Mouse (Mus musculus) heart, postnatal 14 days (tissue): ENCODE measurements at regions not wholly inside any gene's neighbourhood (a gene's known extent, or its start where the extent isn't known, plus 50 kb on each side); places are given as distances from the start of the nearest gene placed in this dataset.
"Not testable (repeated sequence)": the region's sequence is repeated elsewhere in the genome, so short reads cannot be mapped to it uniquely, and the experiment has no call there.

Experiments used
- DNase-seq, 2 experiments: peaks; one replicate each; pipeline ENCODE4 v3.0.0; 2021 to 2022
- intact Hi-C: fragments of 180-260 bp; cut with DNase I; formaldehyde crosslinking; loops from one replicate; pipeline ENCODE4 v1.15.1; 2025

DNA sequence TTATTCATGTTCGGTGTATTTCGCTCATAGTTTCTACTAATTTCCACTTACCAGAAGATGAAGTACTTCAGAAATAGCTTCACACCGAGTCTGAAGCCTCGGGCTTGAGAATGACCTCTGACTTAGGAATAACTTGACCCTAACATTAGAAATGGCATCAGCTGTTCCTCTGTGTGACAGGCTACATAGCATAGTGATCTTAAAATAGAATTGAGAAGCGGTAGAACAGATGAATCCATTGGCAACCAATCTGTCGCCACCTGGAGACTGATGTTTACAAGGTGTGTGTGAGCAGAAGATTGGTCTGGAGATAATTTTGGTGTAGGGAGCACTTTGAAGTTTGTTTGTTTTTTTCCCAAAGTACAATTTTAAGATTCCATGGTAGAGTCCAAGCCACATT lies 60.9 kb upstream of the Ahi1 start:
- DNase-seq, result no peak
- intact Hi-C loops, result no loop called here

GRCm38 (mm10) chr10:20883618-20884017 lies 68.7 kb upstream of the Ahi1 start:
- DNase-seq, result no peak
- intact Hi-C loops, result no loop called here

DNA sequence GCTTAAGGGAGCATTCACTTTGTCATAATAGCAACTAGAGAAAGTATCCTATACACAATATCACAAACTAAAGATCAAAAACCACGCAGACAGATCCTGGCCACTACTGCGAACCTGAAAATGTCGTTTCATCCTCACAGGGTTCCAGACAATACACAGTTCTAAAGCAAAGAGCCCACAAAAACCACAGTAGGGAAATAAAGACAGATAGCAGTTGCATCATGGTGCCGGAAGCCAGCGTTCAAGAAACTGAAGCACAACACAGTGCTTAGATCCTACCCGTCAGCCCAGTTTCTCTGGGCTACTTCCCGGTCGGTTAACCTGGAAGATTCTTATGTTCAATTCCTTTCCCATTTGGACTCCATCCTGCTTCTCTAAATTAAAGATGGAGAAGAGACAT lies 69.7 kb upstream of the Ahi1 start:
- no peak for DNase-seq
- intact Hi-C loops, result no loop called here

- intact Hi-C loops, result no loop called here
- no peak for DNase-seq
Observed at GRCm38 (mm10) chr10:20880251-20880650, 72.1 kb upstream of the Ahi1 start.

- no peak for DNase-seq
- intact Hi-C loops, result no loop called here
Observed at GRCm38 (mm10) chr10:20879482-20879881, 72.9 kb upstream of the Ahi1 start.

- DNase-seq, result no peak
- intact Hi-C loops, result no loop called here
Observed at GRCm38 (mm10) chr10:20867076-20867475, 85.3 kb upstream of the Ahi1 start.

GRCm38 (mm10) chr10:20865031-20865430 lies 87.3 kb upstream of the Ahi1 start:
- no peak for DNase-seq
- intact Hi-C loops, result no loop called here

DNA sequence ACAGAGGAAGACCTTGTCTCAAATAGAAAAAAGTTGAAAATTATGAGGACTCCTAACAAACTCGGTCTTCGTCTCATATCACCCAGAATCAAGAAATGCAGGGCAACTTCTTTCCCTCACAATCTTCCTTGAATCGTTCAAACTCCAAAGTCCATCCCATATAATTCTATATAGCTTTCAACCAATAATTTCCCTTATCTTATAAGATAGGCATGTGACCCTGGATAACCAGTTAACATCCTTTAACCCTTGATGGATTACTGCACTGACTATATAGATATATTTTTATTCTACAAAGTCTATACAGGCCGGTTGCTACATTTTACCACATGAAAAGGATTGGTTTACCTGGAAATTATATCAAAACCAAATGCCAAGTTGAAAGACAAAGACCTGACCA lies 94.9 kb upstream of the Ahi1 start:
- DNase-seq, result no peak
- intact Hi-C loops, result no loop called here

DNA sequence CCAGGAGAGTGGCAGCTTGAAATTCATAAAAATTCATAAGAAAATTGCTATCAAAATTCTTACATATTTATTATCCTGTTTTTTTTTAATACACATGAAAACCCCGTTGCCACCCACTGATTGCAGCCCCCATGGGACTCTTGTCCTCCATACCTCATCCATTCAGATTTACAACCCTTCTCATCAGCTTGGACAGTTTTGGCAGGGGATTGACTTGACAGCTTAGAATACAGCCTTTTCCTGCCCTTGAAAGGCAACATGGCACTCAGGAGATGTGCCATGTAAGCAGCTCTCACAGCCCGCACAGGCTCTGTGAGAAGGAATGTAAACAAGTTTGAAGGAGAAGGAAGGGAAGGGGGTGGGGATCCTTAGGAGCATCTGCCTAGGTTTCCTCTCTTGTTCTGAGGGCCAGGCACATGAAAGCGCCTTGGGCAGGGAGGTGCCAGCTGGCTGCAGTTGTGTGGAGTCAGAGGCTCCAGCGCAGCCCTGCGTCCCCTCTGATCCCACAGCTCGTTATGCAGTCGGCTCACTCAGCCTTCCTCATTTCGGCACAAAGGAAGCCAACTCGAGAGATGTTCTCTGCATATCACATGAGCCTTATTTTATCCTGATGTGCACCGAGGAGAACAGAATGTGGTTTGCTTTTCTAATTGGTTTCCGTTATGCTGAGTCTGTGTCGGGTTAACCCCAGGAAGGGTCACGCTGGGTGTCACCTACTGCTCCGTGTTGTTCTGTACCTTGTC lies 97.6 kb upstream of the Ahi1 start:
- no peak for DNase-seq
- intact Hi-C loops, result no loop called here

DNA sequence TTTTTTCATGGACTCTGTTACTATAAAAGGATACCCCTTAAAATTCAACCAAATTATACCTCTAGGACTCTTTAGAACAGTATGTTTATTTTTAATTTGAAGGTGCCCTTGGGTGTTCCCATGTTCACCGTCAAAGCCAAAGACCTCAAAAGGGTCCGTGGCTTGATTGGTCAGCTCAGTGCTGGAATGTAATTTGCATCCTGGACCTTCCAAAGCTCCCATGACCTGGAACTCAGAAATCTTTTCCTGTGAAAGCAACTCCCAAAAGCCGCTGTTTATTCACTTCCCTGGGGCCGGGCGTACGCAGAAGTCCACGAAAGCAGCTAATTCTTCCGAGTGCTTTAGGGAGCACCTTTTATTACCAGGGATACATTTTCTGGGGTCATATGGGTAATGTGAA lies 105.1 kb upstream of the Ahi1 start:
- intact Hi-C loops, result no loop called here
- DNase-seq, result no peak

GRCm38 (mm10) chr10:20843277-20843676 lies 109.1 kb upstream of the Ahi1 start:
- no peak for DNase-seq
- intact Hi-C loops, result no loop called here

GRCm38 (mm10) chr10:20842131-20842530 lies 110.2 kb upstream of the Ahi1 start:
- intact Hi-C loops, result no loop called here
- no peak for DNase-seq

DNA sequence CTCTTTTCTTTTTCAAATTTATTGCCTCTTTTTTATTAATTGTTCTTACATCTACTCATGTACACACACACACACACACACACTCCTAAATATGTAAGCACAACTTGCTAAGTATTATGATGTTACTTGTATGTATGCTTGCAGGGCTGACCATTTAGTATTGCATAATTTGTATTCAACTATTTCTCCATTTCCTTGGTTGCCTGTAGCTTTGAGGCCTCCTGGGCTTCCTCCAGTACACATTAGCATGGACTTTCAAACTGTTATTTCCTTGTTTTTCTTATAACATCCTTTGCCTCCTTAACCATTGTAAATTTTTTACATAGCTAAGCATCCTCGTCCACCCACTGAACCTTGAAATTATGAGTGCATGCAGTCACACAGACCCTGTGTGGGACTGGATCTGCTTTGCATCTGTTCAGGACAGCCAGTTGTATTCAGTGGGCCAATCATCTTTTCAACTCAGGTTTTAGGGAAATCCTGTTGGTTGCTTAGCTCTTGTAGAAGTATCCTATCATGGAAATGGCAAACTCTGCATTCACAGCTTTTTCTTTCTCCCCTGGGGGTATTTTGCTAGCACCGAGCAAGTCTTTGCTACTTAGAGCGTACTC lies 110.8 kb upstream of the Ahi1 start:
- intact Hi-C loops, result no loop called here
- DNase-seq, result no peak

- intact Hi-C loops, result no loop called here
- no peak for DNase-seq
Observed at GRCm38 (mm10) chr10:20838685-20839425, 113.5 kb upstream of the Ahi1 start.

- intact Hi-C loops, DNase-seq: not testable (repeated sequence)
Observed at GRCm38 (mm10) chr10:20836816-20837215, 111.9 kb upstream of the Pde7b start.

DNA sequence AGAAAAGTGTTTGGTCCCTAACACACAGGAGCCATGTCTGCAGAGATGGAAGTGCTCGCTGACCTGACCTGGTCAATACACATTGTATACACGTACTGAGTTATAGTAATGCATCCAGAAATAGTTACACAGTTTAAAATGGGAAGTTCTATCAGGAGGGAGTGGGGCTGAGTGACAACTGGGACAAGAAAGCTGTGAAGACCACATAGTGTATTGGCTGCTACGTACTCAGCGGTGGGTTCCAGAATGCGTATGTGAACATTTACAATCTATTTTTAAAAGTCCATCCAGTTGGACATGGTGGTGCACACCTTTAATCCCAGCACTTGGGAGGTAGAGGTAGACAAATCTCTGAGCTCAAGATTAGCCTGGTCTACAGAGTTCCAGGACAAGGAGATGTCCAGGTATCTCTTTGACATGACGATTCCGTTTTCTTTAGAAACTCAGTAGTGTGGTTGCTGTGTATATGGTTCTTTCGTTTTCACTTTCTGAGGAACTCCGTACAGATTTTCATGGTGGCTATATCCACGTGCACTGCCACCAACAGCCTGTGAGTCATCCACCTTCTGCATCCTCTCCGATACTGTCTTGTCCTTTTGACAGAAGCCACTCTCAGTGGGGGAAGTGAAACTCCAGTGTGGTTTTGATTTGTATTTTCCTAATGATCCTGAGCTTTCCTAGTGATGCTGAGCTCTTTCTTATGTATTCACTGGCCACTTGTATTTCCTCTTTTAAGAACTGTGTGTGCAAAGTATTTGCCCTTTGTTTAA lies 110.1 kb upstream of the Pde7b start:
- no peak for DNase-seq
- intact Hi-C loops, result no loop called here

GRCm38 (mm10) chr10:20828304-20828703 lies 103.4 kb upstream of the Pde7b start:
- DNase-seq, result no peak
- intact Hi-C loops, result no loop called here

DNA sequence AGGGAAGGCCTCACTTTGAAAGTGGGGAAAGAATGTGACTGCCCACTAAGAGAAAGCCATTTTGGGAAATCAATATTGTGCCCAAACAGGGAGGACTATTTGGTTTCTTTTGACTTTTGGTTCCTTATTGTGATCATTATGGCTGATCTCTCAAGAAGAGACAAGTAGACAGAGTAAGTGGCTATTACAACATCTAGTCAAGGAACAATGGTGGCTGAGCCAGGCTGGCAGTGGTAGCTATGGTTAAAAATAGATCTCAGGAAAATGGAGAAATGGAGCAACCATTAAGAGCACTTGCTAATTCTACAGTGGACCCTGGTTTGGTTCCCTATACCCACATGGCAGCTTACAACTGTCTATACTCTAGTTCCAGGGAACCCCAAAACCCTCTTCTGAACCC lies 102.6 kb upstream of the Pde7b start:
- no peak for DNase-seq
- intact Hi-C loops, result no loop called here

DNA sequence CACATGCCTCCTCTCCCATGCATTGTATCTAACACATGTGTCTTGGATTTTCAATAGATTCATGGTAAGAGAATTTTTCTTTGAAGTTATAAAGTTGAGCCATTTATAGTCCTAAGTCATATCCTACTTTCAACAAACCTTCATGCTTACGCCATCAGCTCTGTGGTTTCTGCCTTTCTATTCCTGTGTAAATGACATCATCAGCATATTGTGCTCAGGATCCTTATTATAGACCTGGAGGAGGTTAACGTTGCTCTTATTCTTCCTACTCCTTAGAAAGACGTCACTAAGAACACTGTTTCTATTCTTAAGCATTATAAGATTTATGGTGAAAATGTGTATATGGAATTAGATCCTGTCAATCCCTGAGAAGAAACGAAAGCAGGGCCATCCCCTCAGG lies 93.7 kb upstream of the Pde7b start:
- intact Hi-C loops, result no loop called here
- no peak for DNase-seq

DNA sequence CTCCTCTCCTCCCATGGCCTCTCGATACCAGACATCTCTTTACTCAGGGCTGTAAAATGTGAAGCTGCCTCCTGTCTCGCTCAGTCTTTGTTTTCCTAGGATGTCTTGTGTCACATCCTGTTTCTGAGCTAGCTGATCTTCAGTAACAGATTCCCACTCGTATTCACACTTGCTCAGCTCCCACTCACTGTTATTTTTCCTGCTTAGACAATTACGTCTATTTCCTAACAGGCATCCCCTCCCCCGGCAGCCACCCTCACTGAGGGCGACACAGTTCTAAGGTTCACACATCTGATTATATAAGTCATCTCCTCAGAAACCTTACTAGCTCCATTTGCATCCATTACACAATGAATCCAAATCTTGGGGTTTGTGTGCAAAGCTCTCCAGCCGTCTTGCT lies 74.9 kb upstream of the Pde7b start:
- DNase-seq, result no peak

GRCm38 (mm10) chr10:20798400-20798799 lies 73.5 kb upstream of the Pde7b start:
- intact Hi-C loops, result no loop called here
- DNase-seq, result no peak

More for the DNA sequence above, 74.9 kb upstream of the Pde7b start:
- intact Hi-C loops, result no loop called here
